Mouse (Mus musculus) heart, adult 9 months (tissue): ENCODE measurements around the gene Gm17268.

ENCODE experiments used
- DNase-seq, 2 experiments: peaks; one replicate each; pipeline ENCODE4 v3.0.0; 2022; ENCODE audit warnings: low spot score in 2 of 2

Gm17268 gene

GRCm38 (mm10) chr11:82038535-82038934, at the start of gene Gm17268:
Gene Gm17268, minus strand, starts transcription at chr11:82038562.
- no peak for DNase-seq

GRCm38 (mm10) chr11:82084360-82084759, 46.0 kb upstream of the Gm17268 start:
- DNase-seq: no peak

- peak; percentile 38 to 46 for DNase-seq
Observed at GRCm38 (mm10) chr11:82080865-82081264, 42.5 kb upstream of the Gm17268 start.

GRCm38 (mm10) chr11:82078136-82078730, 39.9 kb upstream of the Gm17268 start:
- DNase-seq: no peak

- DNase-seq: no peak
Observed at GRCm38 (mm10) chr11:82077031-82077430, 38.7 kb upstream of the Gm17268 start.

GRCm38 (mm10) chr11:82073686-82074085, 35.3 kb upstream of the Gm17268 start:
- no peak for DNase-seq

- DNase-seq: peak in 1 of 2 experiments; percentile 20
Observed at GRCm38 (mm10) chr11:82072984-82073383, 34.6 kb upstream of the Gm17268 start.

- DNase-seq: no peak
Observed at GRCm38 (mm10) chr11:82072374-82072773, 34.0 kb upstream of the Gm17268 start.

GRCm38 (mm10) chr11:82071076-82071475, 32.7 kb upstream of the Gm17268 start:
- DNase-seq: no peak

- DNase-seq: no peak
Observed at GRCm38 (mm10) chr11:82066953-82067571, 28.7 kb upstream of the Gm17268 start.

GRCm38 (mm10) chr11:82063454-82063853, 25.1 kb upstream of the Gm17268 start:
- no peak for DNase-seq

- DNase-seq: peak; percentile 58 to 63
Observed at GRCm38 (mm10) chr11:82062226-82062625, 23.9 kb upstream of the Gm17268 start.

GRCm38 (mm10) chr11:82057646-82058045, 19.3 kb upstream of the Gm17268 start, which contains the start of gene Ccl11:
Gene Ccl11, plus strand, starts transcription at chr11:82057823.
- no peak for DNase-seq

- peak in 1 of 2 experiments; percentile 33 for DNase-seq
Observed at GRCm38 (mm10) chr11:82053849-82054248, 15.5 kb upstream of the Gm17268 start.

- DNase-seq: peak; percentile 62 to 77
Observed at GRCm38 (mm10) chr11:82047746-82048415, 9.5 kb upstream of the Gm17268 start.

- DNase-seq: peak; percentile 61 to 72
Observed at GRCm38 (mm10) chr11:82045471-82045870, 7.1 kb upstream of the Gm17268 start, which contains the start of gene Ccl7. Gene Ccl7, plus strand, starts transcription at chr11:82045712.

GRCm38 (mm10) chr11:82041671-82042080, 3.3 kb upstream of the Gm17268 start:
- no peak for DNase-seq

GRCm38 (mm10) chr11:82039132-82039660, 834 bp upstream of the Gm17268 start:
- peak; percentile 47 to 48 for DNase-seq

- no peak for DNase-seq
Observed at GRCm38 (mm10) chr11:82035857-82036256, 2.5 kb downstream of the Gm17268 start.

- DNase-seq: peak; percentile 87 to 90
Observed at GRCm38 (mm10) chr11:82035356-82035755, 3.0 kb downstream of the Gm17268 start, which contains the start of gene Ccl2. Gene Ccl2, plus strand, starts transcription at chr11:82035571.

- DNase-seq: no peak
Observed at GRCm38 (mm10) chr11:82034446-82034845, 3.9 kb downstream of the Gm17268 start.

GRCm38 (mm10) chr11:82032678-82033344, 5.6 kb downstream of the Gm17268 start:
- peak; percentile 91 for DNase-seq
